Mouse (Mus musculus) liver, embryonic 14.5 days (tissue): Measurements from ENCODE around the gene Olfr70.

ENCODE experiments used
- CTCF ChIP-seq: IDR thresholded peaks from 2 replicates; pipeline ENCODE4 v1.5.1; 2016; ENCODE audit warnings: antibody characterized with exemption, low read depth, control low read depth
- EP300 ChIP-seq: IDR thresholded peaks from 2 replicates; pipeline ENCODE4 v1.6.1; 2016; ENCODE audit warnings: antibody characterized with exemption, low read depth

- TF ChIP-seq CTCF (no peak), EP300 (no peak)
These were observed at the start of gene Olfr70 for GRCm38 (mm10) chr4:43700707-43701106.
